Mouse (Mus musculus) bone marrow macrophage, adult 2 months (primary cell): ENCODE measurements at regions not wholly inside any gene's neighbourhood (a gene's known extent, or its start where the extent isn't known, plus 50 kb on each side); places are given as distances from the start of the nearest gene placed in this dataset.

Experiments
- CTCF ChIP-seq: IDR thresholded peaks from 2 replicates; pipeline ENCODE4 v1.5.1; 2012; ENCODE audit warnings: low read depth, mild to moderate bottlenecking, low read length, moderate library complexity
- POLR2A ChIP-seq: IDR thresholded peaks from 2 replicates; pipeline ENCODE4 v1.6.1; 2012; ENCODE audit warnings: mild to moderate bottlenecking, low read depth, low read length, borderline replicate concordance

- TF ChIP-seq POLR2A (no peak), CTCF (no peak)
These were observed 170.5 kb downstream of the Gm11146 start for GRCm38 (mm10) chr16:77431345-77431744.
